Comparison of ENCODE assay signal across 8 mouse cellular contexts in genomic region chr5:147400505-147400979, GRCm38 (mm10). TPM values are rescaled to one million over a fixed set of nuclear protein-coding genes. Genes with fewer than 3 reads are reported as not detected.
DNase-seq lines count a peak whose midpoint lies in the region; ATAC-seq and TF ChIP-seq lines count a peak whose summit lies in the region.

No protein-coding gene starts in this region.

- no peaks in the 10 kb centered on the region for H3K4me1 ChIP-seq in heart, adult 2 months (ENCODE audit: control insufficient read depth, insufficient read depth, low read length)
- no peaks in the 10 kb centered on the region for H3K4me1 ChIP-seq in ES-Bruce4 (ENCODE audit: control insufficient read depth, insufficient read depth, low read length)
- H3K4me1 ChIP-seq in heart, embryonic 16.5 days (ENCODE audit: control insufficient read depth, insufficient read depth, low read length): peaks cover 8% of the 10 kb centered on the region; the same call in 1 of the 2 replicates
- H3K4me1 ChIP-seq in liver, embryonic 16.5 days (ENCODE audit: control insufficient read depth, low read depth, low read length): no peaks in the 10 kb centered on the region

- TF ChIP-seq POLR2A in heart, adult 2 months (IDR thresholded peaks at IDR 0.05; ENCODE audit: insufficient read depth, low read depth, low read length): no peak
- no peak for TF ChIP-seq POLR2A in ES-Bruce4 (IDR thresholded peaks at IDR 0.05; ENCODE audit: insufficient read depth, low read length)

- peaks cover 8% of the 10 kb centered on the region for H3K27me3 ChIP-seq in heart, adult 2 months (ENCODE audit: control insufficient read depth, insufficient read depth, low read length)
- H3K27me3 ChIP-seq in ES-Bruce4 (ENCODE audit: control insufficient read depth, insufficient read depth, low read length, poor library complexity, severe bottlenecking): peaks cover 7% of the 10 kb centered on the region; the same call in 1 of the 2 replicates
- peaks cover 45% of the 10 kb centered on the region for H3K27me3 ChIP-seq in heart, embryonic 16.5 days (ENCODE audit: control insufficient read depth, insufficient read depth, low read length)
- peaks cover 37% of the 10 kb centered on the region for H3K27me3 ChIP-seq in liver, embryonic 16.5 days (ENCODE audit: control insufficient read depth, insufficient read depth, low read depth, low read length)

- TF ChIP-seq EP300 in heart, adult 2 months (IDR thresholded peaks at IDR 0.05; ENCODE audit: insufficient read depth, low read depth, low read length): no peak
- TF ChIP-seq EP300 in ES-Bruce4 (IDR thresholded peaks at IDR 0.05; ENCODE audit: insufficient read depth, low read depth, low read length): no peak

- H3K9me3 ChIP-seq in ES-Bruce4 (replicated peaks; ENCODE audit: control insufficient read depth, insufficient read depth, low read length, poor library complexity, severe bottlenecking): no peaks in the 10 kb centered on the region
- no peaks in the 10 kb centered on the region for H3K9me3 ChIP-seq in heart, embryonic 16.5 days (replicated peaks; ENCODE audit: control insufficient read depth, low read length)
- H3K9me3 ChIP-seq in liver, embryonic 16.5 days (replicated peaks; ENCODE audit: control insufficient read depth, low read length): no peaks in the 10 kb centered on the region

- no peak overlapping the region for H3K4me3 ChIP-seq in heart, adult 2 months
- peak overlapping the region; percentile 56 for H3K4me3 ChIP-seq in ES-Bruce4 (ENCODE audit: low read depth, low read length)
- H3K4me3 ChIP-seq in heart, embryonic 16.5 days (ENCODE audit: low read length): peak overlapping the region; percentile 54
- peak overlapping the region; percentile 36 for H3K4me3 ChIP-seq in liver, embryonic 16.5 days (ENCODE audit: low read depth, low read length)

- no peak for TF ChIP-seq CTCF in heart, adult 2 months (IDR thresholded peaks at IDR 0.05)
- no peak for TF ChIP-seq CTCF in ES-Bruce4 (IDR thresholded peaks at IDR 0.05; ENCODE audit: low read depth, low read length)

- peak overlapping the region; percentile 11; the same call in 1 of the 2 replicates for H3K9ac ChIP-seq in heart, adult 2 months (ENCODE audit: low read depth, low read length)
- H3K9ac ChIP-seq in ES-Bruce4 (ENCODE audit: low read depth, poor library complexity, severe bottlenecking): peak overlapping the region; percentile 2
- peak overlapping the region; percentile 46 for H3K9ac ChIP-seq in heart, embryonic 16.5 days (ENCODE audit: low read length)
- H3K9ac ChIP-seq in liver, embryonic 16.5 days (ENCODE audit: low read depth, low read length): no peak overlapping the region

- no peak overlapping the region for H3K27ac ChIP-seq in heart, adult 2 months
- H3K27ac ChIP-seq in ES-Bruce4 (ENCODE audit: insufficient read depth, low read length): no peak overlapping the region
- H3K27ac ChIP-seq in heart, embryonic 16.5 days (ENCODE audit: low read length): no peak overlapping the region
- no peak overlapping the region for H3K27ac ChIP-seq in liver, embryonic 16.5 days (ENCODE audit: low read length)

- WGBS in heart, adult 2 months: 4% methylated on average over 17 of the region's 17 CpGs
- WGBS in heart, embryonic 16.5 days: 2% methylated on average over 17 of the region's 17 CpGs
- 2% methylated on average over 17 of the region's 17 CpGs for WGBS in liver, embryonic 16.5 days (ENCODE audit: insufficient replicate concordance)

- ATAC-seq in heart, embryonic 16.5 days (replicated peaks; ENCODE audit: extremely low read depth, insufficient read depth, low FRiP score): no peak
- ATAC-seq in liver, embryonic 16.5 days (ENCODE audit: low read depth): no peak

- DNase-seq in heart, adult 2 months: no peak
- DNase-seq in heart, postnatal 36 days: no peak
- no peak for DNase-seq in retina, postnatal 1 day
- DNase-seq in kidney, adult 18-20 months: no peak
- DNase-seq in left cerebral cortex, postnatal 36 days (ENCODE audit: low spot score in 2 of 2): no peak

- intact Hi-C loops in heart, adult 2 months (cut with DNase I): no loop called here
- intact Hi-C loops in heart, postnatal 36 days (cut with DNase I): loop anchor here (5.0 kb wide), 2 partner anchors 447 to 547 kb away; no protein-coding TSS in a partner anchor
- intact Hi-C loops in left cerebral cortex, postnatal 36 days (cut with DNase I): loop anchor here (10.0 kb wide), 1 partner anchor 444 kb away; no protein-coding TSS in a partner anchor

- H3K36me3 ChIP-seq in heart, adult 2 months (ENCODE audit: control insufficient read depth, insufficient read depth, low read length): no peaks in the 10 kb centered on the region
- H3K36me3 ChIP-seq in ES-Bruce4 (ENCODE audit: control insufficient read depth, insufficient read depth, low read length, poor library complexity, severe bottlenecking): no peaks in the 10 kb centered on the region
- H3K36me3 ChIP-seq in heart, embryonic 16.5 days (ENCODE audit: control insufficient read depth, insufficient read depth): no peaks in the 10 kb centered on the region
- no peaks in the 10 kb centered on the region for H3K36me3 ChIP-seq in liver, embryonic 16.5 days (ENCODE audit: control insufficient read depth, insufficient read depth)

- H3K4me2 ChIP-seq in heart, embryonic 16.5 days (ENCODE audit: low read depth, low read length): peak overlapping the region; percentile 81
- H3K4me2 ChIP-seq in liver, embryonic 16.5 days (ENCODE audit: low read depth, low read length): peak overlapping the region; percentile 35

- no peaks in the 10 kb centered on the region for H3K79me2 ChIP-seq in heart, adult 2 months (replicated peaks; ENCODE audit: control insufficient read depth, insufficient read depth, low read length)

RNA-seq across cellular contexts. Expression of gene Flt3, which starts 0.3 kb away (rescaled TPM):
- under 1 TPM; 0.09 to 0.13 TPM for total RNA-seq in heart, adult 2 months (2021)
- polyA plus RNA-seq in heart, adult 2 months (2012; rRNA removed): 0.12 and 0.16 TPM in 2 replicates
- under 1 TPM; 0.08 to 0.16 TPM for total RNA-seq in heart, postnatal 36 days (2021)
- polyA plus RNA-seq in ES-Bruce4 (2011; ENCODE audit: insufficient read depth, insufficient read length, low read depth, missing spikeins): 0.21 TPM in 1 of 2 replicates, not detected in the other
- 0.26 and 0.37 TPM in 2 replicates for polyA plus RNA-seq in heart, embryonic 16.5 days (2015; fragmentation: Nextera tagmentation; extraction: Ambion mirVana)
- polyA plus RNA-seq in liver, embryonic 16.5 days (2015; fragmentation: Nextera tagmentation; extraction: Ambion mirVana): 1.4 and 1.6 TPM in 2 replicates
- 1 to 10 TPM; 4.8 to 7.0 TPM for total RNA-seq in left cerebral cortex, postnatal 36 days (2021)

RNA-seq across cellular contexts. Expression of gene Pan3, which starts 29.4 kb away (rescaled TPM):
- 10 to 100 TPM; 27.3 to 30.5 TPM for total RNA-seq in heart, adult 2 months (2021)
- polyA plus RNA-seq in heart, adult 2 months (2012; rRNA removed): 20.0 and 36.8 TPM in 2 replicates
- total RNA-seq in heart, postnatal 36 days (2021): 10 to 100 TPM; 26.8 to 36.1 TPM
- polyA plus RNA-seq in ES-Bruce4 (2011; ENCODE audit: insufficient read depth, insufficient read length, low read depth, missing spikeins): 111 and 114 TPM in 2 replicates
- 43.8 and 44.7 TPM in 2 replicates for polyA plus RNA-seq in heart, embryonic 16.5 days (2015; fragmentation: Nextera tagmentation; extraction: Ambion mirVana)
- polyA plus RNA-seq in liver, embryonic 16.5 days (2015; fragmentation: Nextera tagmentation; extraction: Ambion mirVana): 29.5 and 32.0 TPM in 2 replicates
- 100 to 1,000 TPM in 1 of 2 experiments, 10 to 100 TPM in 1; 67.8 to 105 TPM for total RNA-seq in left cerebral cortex, postnatal 36 days (2021)
